Mouse (Mus musculus) neural tube, embryonic 13.5 days (tissue): ENCODE data around the gene Sptbn4. TPM values are rescaled to one million over a fixed set of nuclear protein-coding genes. Genes with fewer than 3 reads are reported as not detected.
A peak's percentile ranks its signal among the peaks of the same experiment; 100 is the strongest.

ENCODE experiments used
- ATAC-seq: fragments of 200-750 bp; cut with Nextera tagmentation; 2 replicates; pipeline ENCODE4 v1.8.0; 2017; ENCODE audit warnings: low read depth, mild to moderate bottlenecking, moderate TSS enrichment, moderate library complexity
- H3K27ac ChIP-seq: fragments of 300-500 bp; sonication (generic); replicated peaks from 2 replicates; pipeline ENCODE4 v1.5.1; 2015; ENCODE audit warnings: moderate library complexity, mild to moderate bottlenecking, inconsistent platforms
- H3K27me3 ChIP-seq: fragments of 300-500 bp; sonication (generic); 2 replicates; pipeline ENCODE4 v1.6.1; 2015; ENCODE audit warnings: mild to moderate bottlenecking, inconsistent platforms
- H3K36me3 ChIP-seq: fragments of 300-500 bp; sonication (generic); 2 replicates; pipeline ENCODE4 v1.6.1; 2015; ENCODE audit warnings: mild to moderate bottlenecking, inconsistent platforms
- H3K4me1 ChIP-seq: fragments of 300-500 bp; sonication (generic); replicated peaks from 2 replicates; pipeline ENCODE4 v1.6.1; 2015; ENCODE audit warnings: inconsistent platforms
- H3K4me2 ChIP-seq: fragments of 300-500 bp; sonication (generic); 2 replicates; pipeline ENCODE4 v1.6.1; 2015; ENCODE audit warnings: inconsistent platforms, mild to moderate bottlenecking, moderate library complexity
- H3K4me3 ChIP-seq: fragments of 300-500 bp; sonication (generic); 2 replicates; pipeline ENCODE4 v1.5.1; 2015; ENCODE audit warnings: mild to moderate bottlenecking, inconsistent platforms
- H3K9ac ChIP-seq: fragments of 300-500 bp; sonication (generic); 2 replicates; pipeline ENCODE4 v1.6.1; 2015; ENCODE audit warnings: moderate library complexity, mild to moderate bottlenecking, inconsistent platforms
- H3K9me3 ChIP-seq: fragments of 300-500 bp; sonication (generic); 2 replicates; pipeline ENCODE4 v1.6.1; 2016; ENCODE audit warnings: inconsistent platforms
- WGBS: fragments of 180-500 bp; shearing (Covaris S2); methylation state at CpG from one replicate; pipeline ENCODE4 v1.1.7; 2015; 5-methylcytosine and 5-hydroxymethylcytosine counted together
- polyA plus RNA-seq: library from polyadenylated mRNA; unstranded; fragments of >200 nt; fragmentation: Nextera tagmentation; extraction: Ambion mirVana; gene quantifications from 2 replicates; pipeline ENCODE4 v1.2.1, GENCODE M21; 2015

Sptbn4 gene
- polyA plus RNA-seq, 1 experiment from 2014 or later: 2.8 TPM

- Histone ChIP-seq H3K36me3 (peaks cover 14% of the 10 kb centered on the region), H3K4me1 (peaks cover 15% of the 10 kb centered on the region), H3K27ac (no peak overlapping the region), H3K4me2 (no peak overlapping the region), H3K9ac (no peak overlapping the region), H3K4me3 (no peak overlapping the region), H3K9me3 (peaks cover 8% of the 10 kb centered on the region), H3K27me3 (peaks cover 100% of the 10 kb centered on the region)
- 80% methylated on average over 19 of the region's 19 CpGs for WGBS
- no peak for ATAC-seq
Observed at GRCm38 (mm10) chr7:27369111-27369510, 78.4 kb downstream of the Sptbn4 start.

- Histone ChIP-seq H3K9me3 (peaks cover 8% of the 10 kb centered on the region), H3K36me3 (peaks cover 14% of the 10 kb centered on the region), H3K9ac (peak overlapping the region; percentile 32; the same call in 1 of the 2 replicates), H3K4me2 (peak overlapping the region; percentile 7; the same call in 1 of the 2 replicates), H3K4me1 (peaks cover 16% of the 10 kb centered on the region), H3K27me3 (peaks cover 100% of the 10 kb centered on the region), H3K4me3 (no peak overlapping the region), H3K27ac (no peak overlapping the region)
- ATAC-seq: no peak
- 11% methylated on average over 11 of the region's 11 CpGs for WGBS
Observed at GRCm38 (mm10) chr7:27367976-27368375, 79.5 kb downstream of the Sptbn4 start.

GRCm38 (mm10) chr7:27366082-27366844, 81.2 kb downstream of the Sptbn4 start:
- 36% methylated on average over 21 of the region's 21 CpGs for WGBS
- no peak overlapping the region for H3K27ac ChIP-seq
- ATAC-seq: no peak
- peaks cover 8% of the 10 kb centered on the region for H3K9me3 ChIP-seq
- H3K4me3 ChIP-seq: no peak overlapping the region
- peaks cover 92% of the 10 kb centered on the region for H3K27me3 ChIP-seq
- peaks cover 14% of the 10 kb centered on the region for H3K36me3 ChIP-seq
- H3K4me1 ChIP-seq: peaks cover 11% of the 10 kb centered on the region; the same call in 1 of the 2 replicates
- no peak overlapping the region for H3K9ac ChIP-seq
- H3K4me2 ChIP-seq: no peak overlapping the region

DNA sequence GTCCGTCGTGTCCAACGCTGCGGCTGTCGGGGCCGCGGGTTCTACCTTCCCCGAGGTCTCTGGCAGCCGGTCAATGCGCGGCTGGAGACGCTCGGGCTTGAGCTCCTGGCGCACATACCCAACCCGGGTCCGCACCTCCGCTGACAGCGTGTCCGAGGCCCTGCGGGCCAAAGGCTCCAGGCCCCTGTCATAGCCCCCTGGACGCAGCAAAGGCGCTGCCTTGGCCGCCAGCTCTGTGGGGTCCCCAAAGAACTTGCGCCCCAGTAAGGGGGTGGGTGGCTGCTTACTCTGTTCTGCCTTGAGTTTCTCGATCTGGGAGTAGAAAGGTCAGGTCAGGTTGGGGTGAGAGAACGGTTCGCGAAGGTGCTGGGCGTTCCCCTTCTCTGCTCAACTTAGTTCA, 83.1 kb downstream of the Sptbn4 start:
- no peak overlapping the region for H3K9ac ChIP-seq
- no peaks in the 10 kb centered on the region for H3K9me3 ChIP-seq
- peaks cover 80% of the 10 kb centered on the region for H3K27me3 ChIP-seq
- H3K36me3 ChIP-seq: 0 out of 2 replicates have a peak, but pooled peaks cover 5% of the 10 kb centered on the region
- no peak overlapping the region for H3K4me2 ChIP-seq
- H3K4me3 ChIP-seq: no peak overlapping the region
- ATAC-seq: no peak
- WGBS: 3% methylated on average over 29 of the region's 29 CpGs
- peaks cover 16% of the 10 kb centered on the region for H3K4me1 ChIP-seq
- H3K27ac ChIP-seq: no peak overlapping the region

GRCm38 (mm10) chr7:27361283-27361946, 86.1 kb downstream of the Sptbn4 start:
- Histone ChIP-seq H3K4me1 (peaks cover 12% of the 10 kb centered on the region), H3K36me3 (no peaks in the 10 kb centered on the region), H3K27ac (no peak overlapping the region), H3K4me3 (peak overlapping the region; percentile 49), H3K27me3 (peaks cover 78% of the 10 kb centered on the region), H3K4me2 (peak overlapping the region; percentile 67), H3K9ac (peak overlapping the region; percentile 76), H3K9me3 (no peaks in the 10 kb centered on the region)
- ATAC-seq: peak; percentile 93
- under 1% methylated on average over 52 of the region's 52 CpGs for WGBS

GRCm38 (mm10) chr7:27360749-27361148, 86.7 kb downstream of the Sptbn4 start:
- 62% methylated on average over 6 of the region's 6 CpGs for WGBS
- H3K4me3 ChIP-seq: peak overlapping the region; percentile 13; the same call in 1 of the 2 replicates
- H3K9me3 ChIP-seq: no peaks in the 10 kb centered on the region
- no peaks in the 10 kb centered on the region for H3K36me3 ChIP-seq
- H3K4me2 ChIP-seq: peak overlapping the region; percentile 67
- peaks cover 14% of the 10 kb centered on the region for H3K4me1 ChIP-seq
- H3K9ac ChIP-seq: no peak overlapping the region
- H3K27ac ChIP-seq: no peak overlapping the region
- H3K27me3 ChIP-seq: peaks cover 71% of the 10 kb centered on the region
- ATAC-seq: no peak

- H3K9ac ChIP-seq: no peak overlapping the region
- no peak overlapping the region for H3K4me2 ChIP-seq
- H3K27ac ChIP-seq: no peak overlapping the region
- peaks cover 21% of the 10 kb centered on the region for H3K4me1 ChIP-seq
- no peaks in the 10 kb centered on the region for H3K36me3 ChIP-seq
- H3K27me3 ChIP-seq: peaks cover 62% of the 10 kb centered on the region
- no peaks in the 10 kb centered on the region for H3K9me3 ChIP-seq
- ATAC-seq: no peak
- no peak overlapping the region for H3K4me3 ChIP-seq
- WGBS: 87% methylated on average over 9 of the region's 9 CpGs
Observed at GRCm38 (mm10) chr7:27359706-27360358, 87.7 kb downstream of the Sptbn4 start.

- WGBS: 58% methylated on average over 2 of the region's 2 CpGs
- H3K4me3 ChIP-seq: no peak overlapping the region
- no peak for ATAC-seq
Observed at GRCm38 (mm10) chr7:27359162-27359561, 88.3 kb downstream of the Sptbn4 start.

GRCm38 (mm10) chr7:27357595-27357978, 89.9 kb downstream of the Sptbn4 start:
- no peak overlapping the region for H3K9ac ChIP-seq
- ATAC-seq: no peak
- H3K4me2 ChIP-seq: no peak overlapping the region
- H3K9me3 ChIP-seq: no peaks in the 10 kb centered on the region
- H3K4me1 ChIP-seq: peaks cover 30% of the 10 kb centered on the region
- WGBS: 23% methylated on average over 3 of the region's 3 CpGs
- peaks cover 40% of the 10 kb centered on the region for H3K27me3 ChIP-seq
- H3K36me3 ChIP-seq: peaks cover 6% of the 10 kb centered on the region; the same call in 1 of the 2 replicates
- H3K27ac ChIP-seq: no peak overlapping the region
- no peak overlapping the region for H3K4me3 ChIP-seq

More at GRCm38 (mm10) chr7:27359162-27359561, 88.3 kb downstream of the Sptbn4 start:
- Histone ChIP-seq H3K27ac (no peak overlapping the region), H3K9me3 (no peaks in the 10 kb centered on the region), H3K36me3 (no peaks in the 10 kb centered on the region), H3K4me1 (peaks cover 26% of the 10 kb centered on the region), H3K4me2 (no peak overlapping the region), H3K9ac (no peak overlapping the region), H3K27me3 (peaks cover 55% of the 10 kb centered on the region)

- Histone ChIP-seq H3K27ac (peak within 1 kb of the TSS; percentile 49), H3K4me1 (peaks cover 30% of the 10 kb centered on the region), H3K4me2 (peak within 1 kb of the TSS; percentile 78), H3K27me3 (peaks cover 35% of the 10 kb centered on the region), H3K9ac (peak within 1 kb of the TSS; percentile 60), H3K4me3 (peak within 1 kb of the TSS; percentile 69), H3K9me3 (no peaks in the 10 kb centered on the region), H3K36me3 (peaks cover 12% of the 10 kb centered on the region)
- no peak for ATAC-seq
- 4% methylated on average over 27 of the region's 27 CpGs for WGBS
Observed at GRCm38 (mm10) chr7:27356861-27357594, 90.5 kb downstream of the Sptbn4 start, which contains the start of gene Gm20479. Gm20479 (minus strand) TSS chr7:27357419.

DNA sequence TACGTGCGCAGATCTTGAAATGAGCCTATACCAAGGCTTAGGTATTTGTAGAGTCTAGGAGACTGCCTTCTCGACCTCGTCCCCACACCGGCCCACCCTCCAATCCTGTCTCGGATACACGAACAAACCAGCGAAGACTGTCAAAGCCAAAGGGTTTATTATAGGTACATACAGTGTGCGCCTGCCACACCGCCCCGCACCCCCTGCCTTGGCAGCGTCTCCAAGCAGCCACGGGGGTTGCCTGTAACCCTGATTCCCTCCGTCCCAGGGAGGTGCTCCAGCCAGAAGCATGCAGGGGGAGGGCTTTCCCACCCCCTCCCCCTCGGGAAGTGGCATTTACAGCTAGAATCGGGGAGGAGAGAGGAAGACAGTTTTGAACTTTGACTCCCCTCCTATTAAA, 91.2 kb downstream of the Sptbn4 start:
- Histone ChIP-seq H3K9me3 (no peaks in the 10 kb centered on the region), H3K9ac (peak overlapping the region; percentile 60), H3K36me3 (peaks cover 20% of the 10 kb centered on the region), H3K27me3 (peaks cover 34% of the 10 kb centered on the region), H3K4me3 (peak overlapping the region; percentile 69), H3K4me1 (peaks cover 30% of the 10 kb centered on the region), H3K4me2 (peak overlapping the region; percentile 78), H3K27ac (peak overlapping the region; percentile 49)
- 3% methylated on average over 16 of the region's 16 CpGs for WGBS
- peak; percentile 67 for ATAC-seq
